Mouse (Mus musculus): ENCODE measurements around the gene Dnah3.

GRCm38 (mm10) chr7:119873050-119873449 is 222.0 kb downstream of the Dnah3 start:
- no peak for TF ChIP-seq CTCF (IDR thresholded peaks at IDR 0.05; ENCODE audit: low read depth, low read length)
- TF ChIP-seq POLR2A (IDR thresholded peaks at IDR 0.05; ENCODE audit: borderline replicate concordance, low read depth, low read length), result no peak
